Mouse (Mus musculus): Measurements from ENCODE around the gene Pdyn.

GRCm38 (mm10) chr2:129684014-129684413 lies 15.6 kb downstream of the Pdyn start:
- TF ChIP-seq CTCF (conservative IDR thresholded peaks at IDR 0.05; ENCODE audit: low read length) (no peak), POU5F1 (IDR thresholded peaks at IDR 0.05; ENCODE audit: borderline replicate concordance, low read length) (no peak), NANOG (IDR thresholded peaks at IDR 0.05; ENCODE audit: borderline replicate concordance, low read length) (no peak)

Measured in E14TG2a.4 (cell line).